Mouse (Mus musculus) small intestine, adult 2 months (tissue): ENCODE measurements around the gene Zfp800. TPM values are rescaled to one million over a fixed set of nuclear protein-coding genes. Genes with fewer than 3 reads are reported as not detected.

Source experiments
- H3K27ac ChIP-seq: fragments of 200-500 bp; 2 replicates; pipeline ENCODE4 v1.5.1; 2012; ENCODE audit warnings: low read depth, low read length, control low read depth, inconsistent platforms; ENCODE audit not compliant: insufficient read depth
- H3K27me3 ChIP-seq: fragments of 200-500 bp; 2 replicates; pipeline ENCODE4 v1.6.1; 2012; ENCODE audit warnings: mild to moderate bottlenecking, moderate library complexity, low read length, inconsistent platforms; ENCODE audit not compliant: control insufficient read depth, insufficient read depth
- H3K36me3 ChIP-seq: fragments of 200-500 bp; 2 replicates; pipeline ENCODE4 v1.6.1; 2012; ENCODE audit warnings: mild to moderate bottlenecking, low read length, control low read depth, inconsistent platforms; ENCODE audit not compliant: control insufficient read depth, insufficient read depth
- H3K4me1 ChIP-seq: fragments of 200-500 bp; 2 replicates; pipeline ENCODE4 v1.6.1; 2012; ENCODE audit warnings: low read length, inconsistent platforms, mixed read lengths; ENCODE audit not compliant: control insufficient read depth, insufficient read depth, insufficient read length
- H3K4me3 ChIP-seq: fragments of 200-500 bp; 2 replicates; pipeline ENCODE4 v1.5.1; 2012; ENCODE audit warnings: low read depth, mild to moderate bottlenecking, control low read depth, inconsistent platforms, low read length, moderate library complexity
- CTCF ChIP-seq: fragments of 200-500 bp; IDR thresholded peaks from 2 replicates; pipeline ENCODE4 v1.5.1; 2012; ENCODE audit warnings: low read depth, mild to moderate bottlenecking, control low read depth, inconsistent platforms, low read length, moderate library complexity, mixed read lengths; ENCODE audit not compliant: insufficient replicate concordance, insufficient read length; ENCODE audit errors: extremely low read depth
- POLR2A ChIP-seq: fragments of 200-500 bp; IDR thresholded peaks from 2 replicates; pipeline ENCODE4 v1.6.1; 2012; ENCODE audit warnings: low read depth, mild to moderate bottlenecking, control low read depth, inconsistent platforms, low read length, moderate library complexity
- WGBS: fragments of 180-500 bp; shearing (Covaris S2); methylation state at CpG from one replicate; pipeline ENCODE4 v1.1.7; 2018; 5-methylcytosine and 5-hydroxymethylcytosine counted together
- polyA plus RNA-seq: library from polyadenylated mRNA; depleted of rRNA; stranded (reverse); fragments of >200 nt; gene quantifications from 2 replicates; pipeline ENCODE4 v1.2.3, GENCODE M21; 2012

Gene Zfp800
- polyA plus RNA-seq, 1 experiment, result 3.1 TPM

DNA sequence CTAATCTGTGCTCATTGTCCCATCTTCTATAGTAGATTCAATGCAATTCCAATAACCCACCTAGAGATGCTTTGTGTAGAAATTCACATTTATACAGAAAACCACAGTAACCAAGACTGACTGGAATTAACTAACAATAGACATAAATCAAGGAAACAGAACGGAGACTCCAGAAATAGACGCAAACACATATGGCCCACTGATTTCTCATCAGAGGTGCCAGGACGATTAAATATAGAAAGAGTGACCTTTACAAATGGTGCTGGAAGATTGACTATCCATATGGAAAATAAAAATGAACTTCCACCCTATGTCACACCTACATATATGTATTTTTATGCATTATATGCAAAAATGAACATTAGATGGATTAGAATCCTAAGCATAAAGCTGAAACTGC lies 65.3 kb downstream of the Zfp800 start:
- Histone ChIP-seq H3K27me3 (no peaks in the 10 kb centered on the region), H3K36me3 (no peaks in the 10 kb centered on the region), H3K4me1 (no peaks in the 10 kb centered on the region), H3K4me3 (no peak overlapping the region), H3K27ac (no peak overlapping the region)
- TF ChIP-seq CTCF, result no peak
- TF ChIP-seq POLR2A, result no peak
- WGBS, result 88% methylated on average over 3 of the region's 3 CpGs

- no peaks in the 10 kb centered on the region for H3K36me3 ChIP-seq
- no peak overlapping the region for H3K27ac ChIP-seq
- no peak overlapping the region for H3K4me3 ChIP-seq
- 78% methylated on average over 6 of the region's 6 CpGs for WGBS
- no peaks in the 10 kb centered on the region for H3K4me1 ChIP-seq
- no peak for TF ChIP-seq POLR2A
- no peak for TF ChIP-seq CTCF
- no peaks in the 10 kb centered on the region for H3K27me3 ChIP-seq
Measured at GRCm38 (mm10) chr6:28329815-28330214, 68.0 kb downstream of the Zfp800 start.

GRCm38 (mm10) chr6:28329002-28329596 lies 68.7 kb downstream of the Zfp800 start:
- TF ChIP-seq POLR2A (no peak), CTCF (no peak)
- Histone ChIP-seq H3K4me3 (no peak overlapping the region), H3K4me1 (no peaks in the 10 kb centered on the region), H3K27ac (no peak overlapping the region), H3K36me3 (no peaks in the 10 kb centered on the region), H3K27me3 (no peaks in the 10 kb centered on the region)
- WGBS, result 60% methylated on average over 10 of the region's 10 CpGs

DNA sequence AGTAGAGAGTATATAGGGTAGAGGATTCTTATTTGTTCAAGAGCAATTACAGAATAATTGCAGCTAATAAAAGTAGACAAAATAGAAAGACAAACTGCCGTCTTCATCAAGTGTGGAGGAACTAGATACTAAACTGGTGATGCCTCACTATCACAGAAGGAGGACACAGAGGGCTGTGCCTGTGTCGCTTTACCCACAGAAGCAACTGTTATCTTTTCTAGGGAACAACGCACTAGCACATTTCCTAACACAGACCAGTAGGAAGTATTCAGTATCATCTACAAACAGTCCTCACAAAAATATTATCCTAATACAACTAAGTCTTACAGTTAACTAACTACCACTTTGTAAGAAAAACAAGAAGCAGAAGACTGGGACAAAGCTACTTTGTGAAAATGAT lies 71.1 kb downstream of the Zfp800 start:
- Histone ChIP-seq H3K4me3 (no peak overlapping the region), H3K36me3 (no peaks in the 10 kb centered on the region), H3K27me3 (no peaks in the 10 kb centered on the region), H3K4me1 (no peaks in the 10 kb centered on the region), H3K27ac (no peak overlapping the region)
- WGBS, result 65% methylated on average over 3 of the region's 3 CpGs
- TF ChIP-seq CTCF (no peak), POLR2A (no peak)

DNA sequence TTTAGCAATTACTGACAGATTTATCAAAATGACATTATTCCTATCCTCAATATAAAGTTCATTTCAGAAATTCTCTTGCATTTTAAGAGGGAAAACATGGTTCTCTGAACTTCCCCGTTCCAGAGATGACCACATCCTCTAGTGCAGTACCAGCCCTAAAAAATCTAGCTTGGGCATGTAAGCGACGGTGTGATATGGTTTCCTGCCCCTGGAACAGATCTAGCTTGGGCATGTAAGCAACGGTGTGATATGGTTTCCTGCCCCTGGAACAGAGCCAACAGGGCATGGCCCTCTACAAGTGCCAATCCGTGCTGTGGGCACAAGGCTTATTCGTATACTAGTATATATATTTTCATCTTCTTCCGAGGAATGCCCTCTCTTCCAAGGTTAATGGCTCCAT lies 75.4 kb downstream of the Zfp800 start:
- WGBS, result 72% methylated on average over 7 of the region's 7 CpGs
- Histone ChIP-seq H3K4me1 (no peaks in the 10 kb centered on the region), H3K4me3 (no peak overlapping the region), H3K27ac (no peak overlapping the region), H3K27me3 (no peaks in the 10 kb centered on the region), H3K36me3 (no peaks in the 10 kb centered on the region)
- TF ChIP-seq POLR2A (no peak), CTCF (no peak)

DNA sequence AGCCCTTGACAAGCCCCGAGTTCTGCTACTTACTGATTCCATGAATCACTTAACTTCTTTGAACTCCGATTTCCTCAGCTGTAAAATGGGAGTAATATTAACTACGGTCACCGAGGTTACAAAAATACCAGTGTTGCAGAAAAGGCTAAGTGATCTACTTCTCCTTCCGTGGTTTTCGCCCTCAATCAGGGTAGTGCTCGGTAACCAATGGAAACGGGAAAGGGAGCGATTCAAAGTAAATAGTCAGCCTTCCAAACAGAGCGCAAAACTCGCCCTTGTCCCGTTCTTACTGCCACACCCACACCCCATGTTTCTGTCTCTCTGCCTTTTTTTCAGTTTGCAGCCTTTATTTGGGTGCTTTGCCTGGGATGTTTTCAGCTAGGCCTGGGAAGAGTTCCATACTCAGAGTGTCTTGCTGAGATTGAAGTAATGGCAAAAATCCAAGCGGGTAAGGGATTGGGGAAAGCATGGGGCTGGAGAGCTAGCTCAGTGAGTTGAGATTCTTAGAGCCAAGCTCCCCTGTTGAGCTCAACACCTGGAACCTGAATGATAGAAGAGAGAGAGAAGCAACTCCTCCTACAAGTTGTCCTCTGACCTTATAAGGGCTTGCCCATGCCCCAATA lies 78.0 kb downstream of the Zfp800 start:
- no peaks in the 10 kb centered on the region for H3K27me3 ChIP-seq
- 47% methylated on average over 13 of the region's 13 CpGs for WGBS
- no peaks in the 10 kb centered on the region for H3K4me1 ChIP-seq
- H3K27ac ChIP-seq, result no peak overlapping the region
- no peak overlapping the region for H3K4me3 ChIP-seq
- TF ChIP-seq CTCF, result no peak
- no peak for TF ChIP-seq POLR2A
- no peaks in the 10 kb centered on the region for H3K36me3 ChIP-seq

GRCm38 (mm10) chr6:28318820-28319573 lies 78.8 kb downstream of the Zfp800 start:
- H3K27me3 ChIP-seq, result no peaks in the 10 kb centered on the region
- 77% methylated on average over 13 of the region's 13 CpGs for WGBS
- TF ChIP-seq POLR2A (no peak), CTCF (no peak)
- no peaks in the 10 kb centered on the region for H3K36me3 ChIP-seq
- H3K27ac ChIP-seq, result no peak overlapping the region
- H3K4me1 ChIP-seq, result no peaks in the 10 kb centered on the region
- H3K4me3 ChIP-seq, result no peak overlapping the region
